Mouse (Mus musculus) spleen, adult 18-20 months (tissue): ENCODE results near the gene Hist1h2bk.
A peak's percentile ranks its signal among the peaks of the same experiment; 100 is the strongest.

Experiments
- DNase-seq, 2 experiments: peaks; one replicate each; pipeline ENCODE4 v3.0.0; 2022; ENCODE audit warnings: mixed read lengths in 2 of 2

Gene Hist1h2bk

DNA sequence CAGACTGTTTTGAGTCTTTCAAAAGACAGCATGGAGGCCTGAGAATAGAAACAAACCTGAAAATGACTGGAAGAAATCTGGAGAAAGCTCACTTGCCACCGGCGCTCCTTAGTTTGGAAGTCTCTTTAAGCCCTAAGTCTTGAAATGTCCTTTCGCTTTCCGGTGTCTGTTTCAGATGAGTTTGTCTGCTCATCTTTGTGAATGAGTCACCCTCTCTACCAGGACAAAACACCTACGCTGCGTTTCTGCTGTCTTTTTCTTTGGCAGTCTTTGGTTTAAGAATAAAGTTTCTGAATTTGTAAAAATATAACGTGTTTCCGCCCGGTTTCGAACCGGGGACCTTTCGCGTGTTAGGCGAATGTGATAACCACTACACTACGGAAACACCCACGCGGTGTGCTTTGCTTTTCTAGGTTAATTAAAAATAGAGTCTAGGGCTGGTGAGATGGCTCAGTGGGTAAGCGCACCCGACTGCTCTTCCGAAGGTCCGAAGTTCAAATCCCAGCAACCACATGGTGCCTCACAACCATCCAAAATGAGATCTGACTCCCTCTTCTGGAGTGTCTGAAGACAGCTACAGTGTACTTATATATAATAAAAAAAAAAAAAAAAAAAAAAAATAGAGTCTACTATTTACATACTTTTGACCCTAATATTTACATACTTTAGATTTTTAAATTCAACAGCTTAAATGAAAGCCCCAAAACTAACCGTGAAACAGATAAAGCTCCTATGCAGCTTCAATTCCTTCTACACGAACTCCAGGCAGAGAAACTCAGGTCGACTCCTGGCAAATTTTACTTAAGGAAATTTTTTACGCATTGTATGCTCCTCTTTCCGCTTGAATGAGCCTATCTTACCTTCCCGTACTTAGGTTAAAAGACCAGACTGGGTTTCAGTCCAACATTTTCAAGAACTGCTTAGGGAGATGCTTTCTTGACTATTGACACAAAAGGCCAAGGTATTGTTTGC lies 19.9 kb upstream of the Hist1h2bk start:
- DNase-seq = peak; percentile 59 to 78

DNA sequence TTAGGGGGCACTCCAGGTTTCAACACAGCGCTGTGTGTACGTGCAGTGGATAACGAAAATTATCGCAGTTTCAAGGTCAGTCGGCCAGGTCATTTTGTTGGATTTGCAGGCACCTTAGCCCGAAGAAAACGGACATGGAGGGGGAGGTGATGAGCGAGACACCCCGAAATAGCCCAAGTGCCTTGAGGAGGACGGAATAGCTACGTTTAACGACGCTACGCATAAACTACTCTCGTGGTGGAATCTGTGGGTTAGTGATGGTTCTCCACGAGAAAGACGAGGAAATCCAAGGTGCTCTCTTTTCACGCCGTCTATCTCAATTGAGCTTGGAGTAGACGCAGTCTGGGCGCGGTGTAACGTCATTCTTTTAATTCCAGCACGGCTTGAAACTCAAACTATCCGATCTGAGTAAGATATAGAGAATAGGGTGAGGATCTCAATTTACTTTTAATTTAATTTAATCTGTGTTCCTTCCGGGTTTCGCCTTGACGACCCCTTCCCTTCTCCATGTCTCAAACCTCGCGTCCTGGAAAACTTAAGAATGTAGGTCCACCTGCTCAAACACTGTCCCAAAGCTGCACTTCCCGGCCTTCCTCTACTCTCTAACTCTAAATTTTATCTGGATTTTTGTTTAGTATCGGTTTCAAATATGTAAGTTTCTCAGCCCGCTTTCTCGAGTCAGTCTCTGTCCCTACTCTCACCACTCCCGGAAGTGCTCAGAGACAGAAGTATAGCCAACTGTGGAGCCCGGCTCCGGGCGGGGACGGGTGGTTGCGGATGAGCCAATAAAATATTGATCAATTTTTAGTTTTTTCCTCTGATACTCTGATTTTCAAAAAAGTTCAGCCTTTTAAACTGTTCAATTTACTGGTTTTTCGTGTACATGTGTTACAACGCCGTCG lies 15.5 kb upstream of the Hist1h2bk start:
- no peak for DNase-seq

DNA sequence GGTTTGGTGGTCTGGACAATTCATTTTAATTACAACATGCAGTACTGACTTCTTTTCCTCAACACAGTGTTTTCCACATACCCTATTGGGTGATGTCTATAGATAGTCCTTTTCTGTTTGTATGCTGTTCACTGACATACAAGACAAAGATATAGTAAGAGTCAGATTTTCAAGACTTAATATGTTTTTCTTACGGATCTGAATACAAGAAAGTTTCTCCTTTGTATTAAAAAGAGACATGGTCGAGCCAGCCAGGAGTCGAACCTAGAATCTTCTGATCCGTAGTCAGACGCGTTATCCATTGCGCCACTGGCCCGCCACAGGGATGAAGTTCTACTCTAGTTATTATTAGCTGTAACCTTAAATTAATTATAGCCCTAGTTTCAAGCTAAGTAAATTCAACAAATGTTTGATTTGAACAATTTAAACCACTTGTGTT lies 14.8 kb upstream of the Hist1h2bk start:
- DNase-seq = peak in 1 of 2 experiments; percentile 57

DNA sequence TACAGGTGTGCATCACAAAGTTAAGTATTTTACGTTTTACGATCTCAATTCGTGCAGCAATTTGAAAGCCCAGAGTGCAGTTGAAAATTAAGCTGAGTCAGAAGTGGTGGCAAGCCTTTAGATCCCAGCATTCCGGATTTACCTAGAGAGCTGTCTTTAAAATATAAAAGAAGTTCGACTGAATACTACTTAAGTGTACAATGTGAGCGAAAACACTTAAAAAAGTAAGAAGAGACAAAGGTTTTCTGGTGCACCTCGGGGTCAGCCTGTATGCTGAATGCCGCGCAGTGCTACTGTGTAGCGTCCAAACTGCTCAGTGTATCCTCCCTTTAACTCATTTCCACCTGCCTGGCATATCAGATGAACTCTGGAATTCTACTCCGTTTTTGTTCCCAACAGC lies 14.1 kb upstream of the Hist1h2bk start:
- DNase-seq = no peak

DNA sequence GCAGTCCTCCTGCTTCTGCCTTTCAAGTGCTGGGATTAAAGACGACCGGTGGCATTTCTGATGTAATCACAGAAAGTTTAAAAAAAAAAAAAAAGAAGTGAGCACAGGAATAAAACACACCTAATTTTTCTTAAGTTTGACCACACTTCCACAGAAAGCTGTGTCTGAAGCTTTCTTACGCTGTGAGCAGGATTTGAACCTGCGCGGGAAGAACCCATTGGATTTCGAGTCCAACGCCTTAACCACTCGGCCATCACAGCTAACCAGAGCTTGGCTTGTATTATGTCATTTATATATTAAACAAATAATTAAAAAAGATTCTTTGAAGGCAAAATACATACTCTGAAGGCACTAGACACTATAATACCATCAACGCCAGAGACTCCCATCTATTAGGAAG lies 13.4 kb upstream of the Hist1h2bk start:
- DNase-seq = peak; percentile 51 to 67

DNA sequence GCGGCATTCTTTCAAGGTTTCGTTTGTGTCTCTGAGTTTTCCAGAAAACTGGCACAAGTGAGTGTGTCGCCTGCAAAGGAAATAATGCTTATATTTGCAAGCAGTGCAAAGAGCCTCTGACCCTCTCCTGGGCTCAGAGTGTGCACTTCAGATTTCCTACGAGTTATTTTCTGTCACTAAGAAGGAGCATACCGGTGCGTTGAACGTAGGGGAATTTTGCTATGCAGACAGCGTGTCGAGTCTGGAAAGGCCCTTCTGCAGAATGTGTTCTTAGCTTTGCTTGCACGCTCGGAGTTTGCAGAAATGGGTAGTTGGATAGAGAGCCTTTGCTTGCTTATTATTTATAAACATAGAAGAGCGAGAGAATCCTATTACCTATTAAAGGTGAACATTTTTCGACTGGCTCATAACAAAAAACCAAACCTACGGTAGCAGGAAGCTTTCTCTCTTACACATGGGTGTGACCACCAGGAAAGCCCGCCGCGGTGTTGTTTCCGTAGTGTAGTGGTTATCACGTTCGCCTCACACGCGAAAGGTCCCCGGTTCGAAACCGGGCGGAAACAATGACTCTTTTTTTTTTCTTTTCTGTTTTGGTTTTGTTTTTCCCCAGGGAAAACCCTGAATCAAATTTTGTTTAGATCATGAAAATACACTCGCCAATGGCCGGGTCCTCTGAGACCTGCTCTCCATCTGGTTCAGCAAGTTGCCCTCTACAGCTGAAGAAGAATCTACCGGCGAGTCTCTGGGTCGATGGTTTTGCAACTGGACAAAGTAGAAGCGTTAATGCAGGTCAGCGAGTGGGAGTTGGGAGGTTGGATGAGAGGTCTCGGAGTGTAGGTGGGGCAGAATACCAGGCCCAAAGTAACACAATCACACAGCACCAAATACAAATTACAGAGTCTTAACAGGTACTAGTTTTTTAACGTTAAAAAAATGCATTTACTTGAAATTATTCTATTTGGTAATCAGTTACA lies 9.3 kb upstream of the Hist1h2bk start:
- DNase-seq = peak; percentile 67 to 80

DNA sequence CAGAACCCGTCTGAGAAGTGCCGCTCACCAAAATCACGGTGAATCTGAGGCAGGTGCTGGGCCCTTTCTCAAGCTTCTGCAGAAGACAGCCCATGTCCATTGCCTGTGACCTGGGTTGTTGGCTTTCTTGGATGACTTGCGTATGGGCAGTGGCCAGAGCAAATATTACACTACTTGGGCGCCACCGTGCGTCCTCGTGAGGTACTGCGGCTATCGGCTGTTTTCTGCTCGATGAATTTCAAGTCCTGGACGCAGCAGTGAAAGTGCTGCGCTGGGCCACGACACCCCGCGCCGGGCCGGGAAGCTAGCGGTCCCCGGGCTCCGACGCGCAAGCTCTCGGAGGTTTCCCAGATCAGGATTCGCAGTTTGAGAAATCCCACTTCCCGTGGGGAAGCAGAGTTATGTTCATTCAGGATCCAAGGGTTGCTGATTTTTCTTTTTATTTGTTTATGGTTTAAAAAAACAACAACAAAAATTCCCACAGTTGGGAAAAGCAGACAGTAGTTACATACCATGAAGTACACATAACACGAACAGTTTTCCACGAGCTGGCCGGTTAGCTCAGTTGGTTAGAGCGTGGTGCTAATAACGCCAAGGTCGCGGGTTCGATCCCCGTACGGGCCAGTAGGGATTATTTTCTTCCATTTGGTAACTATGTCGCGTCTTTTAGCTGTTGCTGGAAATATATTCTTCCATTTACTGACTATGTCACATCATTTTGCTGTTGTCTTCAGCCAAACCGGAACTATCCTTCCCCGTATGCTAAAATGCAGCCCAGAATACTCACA lies 6.8 kb upstream of the Hist1h2bk start:
- DNase-seq = peak; percentile 82 to 94

DNA sequence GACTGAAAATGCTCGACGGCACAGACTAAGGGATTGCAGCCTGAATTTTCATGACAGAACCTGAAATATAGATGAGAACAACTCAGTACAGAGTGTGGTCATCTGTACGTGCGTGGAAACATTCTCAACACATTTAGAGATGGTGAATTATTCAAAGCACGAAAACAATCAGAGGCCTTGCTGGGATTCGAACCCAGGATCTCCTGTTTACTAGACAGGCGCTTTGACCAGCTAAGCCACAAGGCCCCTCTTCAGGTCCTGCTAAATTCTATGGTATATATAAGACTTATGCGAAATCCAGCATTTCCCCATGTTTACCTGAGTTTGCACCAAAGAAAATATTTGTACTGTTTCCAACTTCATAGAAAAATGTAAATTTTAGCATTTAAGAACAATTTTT lies 5.7 kb upstream of the Hist1h2bk start:
- DNase-seq = no peak

DNA sequence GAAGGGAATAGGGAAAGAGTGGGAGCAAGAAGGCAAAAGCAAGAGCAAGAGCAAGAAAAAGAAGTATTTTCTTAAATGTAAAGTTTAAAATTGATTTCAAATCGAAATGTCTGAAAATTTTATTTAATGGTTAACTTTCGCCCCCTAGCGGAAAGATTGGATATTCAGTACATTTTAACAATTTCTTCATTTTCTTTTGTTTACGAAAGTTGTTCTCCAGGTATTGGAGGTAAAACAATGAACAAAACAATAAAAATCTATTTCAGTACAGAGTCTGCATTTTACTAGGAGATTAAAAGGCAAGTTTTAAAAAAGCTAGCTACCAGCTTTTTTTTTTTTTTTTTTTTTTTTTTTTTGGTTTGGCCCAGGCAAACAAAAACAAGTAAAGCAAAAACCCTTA lies 5.2 kb upstream of the Hist1h2bk start:
- no peak for DNase-seq

DNA sequence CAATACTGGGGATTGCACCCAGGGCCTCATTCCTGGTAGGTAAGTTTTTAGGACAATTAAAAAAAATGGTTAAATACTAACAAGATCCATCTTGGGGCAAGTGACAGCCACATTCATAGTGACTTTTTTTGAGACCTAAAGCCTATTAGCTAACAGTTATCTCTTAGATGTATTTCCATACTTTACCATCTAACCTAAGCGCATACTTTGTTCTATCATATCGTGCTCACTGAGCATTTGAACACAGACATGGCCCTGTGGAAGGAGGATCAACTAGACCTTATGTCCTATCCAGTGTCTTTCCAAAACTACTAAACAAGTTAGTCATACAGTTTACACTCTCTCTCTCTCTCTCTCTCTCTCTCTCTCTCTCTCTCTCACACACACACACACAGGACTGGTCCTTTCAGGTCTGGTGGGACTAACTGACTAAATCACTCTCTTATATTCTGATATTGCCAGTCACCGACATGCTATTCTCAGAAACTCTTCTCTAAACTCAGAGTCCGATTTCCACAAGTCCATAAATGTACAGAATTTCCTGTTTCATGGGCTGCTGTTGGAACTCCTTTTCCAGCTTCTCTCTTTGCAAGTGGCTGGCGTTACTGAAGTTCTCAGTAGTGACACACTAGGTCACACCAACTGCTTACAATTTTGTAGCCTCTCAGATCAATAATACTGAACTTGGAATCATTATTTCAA lies 1.8 kb upstream of the Hist1h2bk start:
- DNase-seq = no peak

DNA sequence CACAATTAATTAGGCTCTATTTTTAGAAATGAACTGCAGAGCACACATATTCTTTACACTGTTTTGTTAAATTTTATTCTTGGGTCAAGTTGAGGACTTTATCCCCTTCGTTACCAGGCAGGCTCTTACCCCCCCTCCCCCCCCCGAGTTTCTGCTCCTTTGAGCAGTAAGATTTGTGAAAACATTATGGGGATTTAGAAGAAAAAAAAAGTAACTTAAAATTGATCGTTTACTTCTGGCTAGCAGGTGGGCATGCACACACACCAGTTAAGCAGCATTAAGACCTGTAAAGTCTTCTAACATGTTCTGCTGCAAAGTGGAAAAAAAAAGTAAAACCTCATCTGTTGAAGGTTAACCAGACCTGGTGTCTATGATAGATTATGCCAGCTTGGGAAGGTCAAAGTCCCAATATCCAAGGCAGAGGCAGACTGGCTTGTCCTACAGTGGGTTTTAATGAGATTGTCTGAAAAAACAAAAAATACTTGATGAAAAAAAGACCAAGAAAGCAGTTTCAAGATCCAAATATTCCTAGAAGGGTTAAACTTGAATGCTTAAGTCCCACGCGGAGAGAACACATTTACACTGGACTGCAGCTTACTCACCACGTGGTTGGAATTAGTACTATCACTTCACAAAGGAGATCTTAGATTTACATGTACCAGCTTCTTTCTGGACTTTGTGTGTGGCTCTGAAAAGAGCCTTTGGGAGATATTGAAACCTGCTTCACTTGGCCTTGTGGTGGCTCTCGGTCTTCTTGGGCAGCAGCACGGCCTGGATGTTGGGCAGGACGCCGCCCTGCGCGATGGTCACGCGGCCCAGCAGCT lies 1.0 kb upstream of the Hist1h2bk start:
- no peak for DNase-seq

DNA sequence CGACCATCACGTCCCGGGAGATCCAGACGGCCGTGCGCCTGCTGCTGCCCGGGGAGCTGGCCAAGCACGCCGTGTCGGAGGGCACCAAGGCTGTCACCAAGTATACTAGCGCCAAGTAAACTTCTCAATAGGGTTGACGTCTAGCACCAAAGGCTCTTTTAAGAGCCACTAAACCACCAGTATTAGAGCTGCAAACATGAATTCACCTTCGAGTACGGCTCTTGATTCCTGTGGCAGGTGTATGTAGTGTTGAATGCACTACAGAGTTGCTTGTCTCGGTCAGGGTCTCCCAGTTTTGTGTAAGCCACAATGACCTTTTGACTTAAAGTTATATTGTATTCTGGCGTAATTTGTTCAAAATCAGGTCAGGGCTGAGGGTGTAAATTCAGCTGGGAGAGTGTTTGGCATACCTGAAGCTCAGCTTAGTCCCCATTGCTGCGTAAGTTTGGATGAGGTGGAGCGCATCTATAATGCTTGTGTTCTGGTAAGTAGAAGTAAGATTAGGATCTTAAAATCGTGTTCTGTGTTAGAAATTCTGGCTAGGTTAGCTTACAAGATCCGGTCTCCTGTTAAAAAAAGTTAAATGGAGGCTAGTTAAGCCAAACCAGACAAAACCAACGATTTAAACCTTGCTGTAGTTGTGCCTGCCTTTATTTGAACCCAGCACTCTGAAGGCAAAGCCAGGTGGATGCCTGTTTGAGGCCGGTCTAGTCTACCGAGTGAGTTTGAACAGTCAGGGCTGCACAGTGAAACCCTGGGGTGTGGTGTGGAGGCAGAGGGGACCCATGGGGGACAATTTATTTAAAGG lies 683 bp downstream of the Hist1h2bk start:
- DNase-seq = no peak

DNA sequence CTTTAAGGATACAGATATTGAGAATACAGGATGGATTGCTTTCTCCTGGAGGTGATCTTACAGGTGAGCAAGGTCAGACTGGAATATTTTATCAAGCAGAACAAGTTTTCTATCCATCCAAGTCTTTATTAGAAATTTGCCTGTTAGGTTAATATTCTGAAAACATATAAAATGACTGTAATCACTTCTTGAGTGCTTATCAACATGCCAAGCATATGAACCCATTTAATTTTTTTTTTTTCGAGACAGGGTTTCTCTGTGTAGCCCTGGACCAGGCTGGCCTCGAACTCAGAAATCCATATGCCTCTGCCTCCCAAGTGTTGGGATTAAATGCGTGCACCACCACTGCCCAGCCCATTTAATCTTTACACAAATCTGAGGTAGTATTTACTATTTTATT lies 1.3 kb downstream of the Hist1h2bk start:
- DNase-seq = no peak

DNA sequence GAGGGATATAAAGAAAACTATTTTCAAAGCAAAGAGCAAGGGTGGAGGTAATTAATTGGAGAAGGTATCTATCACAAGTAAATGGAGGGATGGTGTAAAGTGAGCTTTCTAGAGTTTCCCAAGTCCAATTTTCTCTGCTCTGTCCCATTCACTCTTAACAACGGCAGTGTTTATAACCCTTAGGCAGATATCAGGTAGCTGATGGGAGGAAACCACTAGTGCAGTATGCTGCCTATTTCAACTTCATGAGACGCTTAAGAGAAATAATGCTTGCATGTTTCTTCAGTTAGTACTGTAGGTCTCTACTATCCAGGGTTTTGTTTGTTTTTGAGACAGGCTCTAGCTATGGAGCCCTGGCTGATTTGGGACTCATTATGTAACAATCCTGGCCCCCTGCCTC lies 1.7 kb downstream of the Hist1h2bk start:
- no peak for DNase-seq

DNA sequence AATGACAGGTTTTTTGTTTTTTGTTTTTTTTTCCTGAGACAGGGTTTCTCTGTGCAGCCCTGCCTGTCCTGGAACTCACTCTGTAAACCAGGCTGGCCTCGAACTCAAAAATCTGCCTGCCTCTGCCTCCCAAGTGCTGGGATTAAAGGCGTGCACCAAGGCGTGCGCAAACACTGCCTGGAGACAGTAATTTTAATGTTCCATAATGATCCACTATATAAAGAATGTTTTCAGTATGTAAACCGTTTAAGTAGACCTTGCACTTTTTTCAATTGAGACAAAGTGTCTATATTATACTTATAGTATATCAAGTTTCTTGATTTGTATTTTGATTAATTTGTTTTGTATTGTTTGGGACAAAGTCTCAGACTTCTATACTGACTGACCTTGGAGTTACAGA lies 3.7 kb downstream of the Hist1h2bk start:
- no peak for DNase-seq

DNA sequence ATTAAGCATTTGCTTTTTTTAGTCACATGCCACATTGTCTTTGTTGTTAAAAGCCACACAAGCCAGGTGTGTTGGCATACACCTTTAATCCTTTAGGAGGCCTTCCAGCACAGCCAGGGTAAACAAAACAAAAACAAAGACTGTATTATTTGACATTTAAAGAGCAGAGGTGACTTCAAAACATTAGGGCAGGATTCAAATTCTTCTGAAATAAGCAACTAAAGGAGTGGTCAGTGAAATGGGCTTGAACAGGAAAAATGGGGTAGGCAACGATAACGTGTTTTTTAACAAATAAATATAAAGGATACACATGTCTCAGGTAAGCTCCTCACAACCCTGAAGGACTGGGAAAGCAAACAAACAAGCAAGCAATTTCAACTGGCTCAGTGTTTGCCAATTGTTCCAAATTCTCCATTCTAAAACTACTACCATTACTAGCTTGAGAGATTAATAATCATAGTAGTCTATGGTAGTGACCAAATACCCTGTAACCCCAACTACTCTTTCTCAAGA lies 4.3 kb downstream of the Hist1h2bk start:
- no peak for DNase-seq

DNA sequence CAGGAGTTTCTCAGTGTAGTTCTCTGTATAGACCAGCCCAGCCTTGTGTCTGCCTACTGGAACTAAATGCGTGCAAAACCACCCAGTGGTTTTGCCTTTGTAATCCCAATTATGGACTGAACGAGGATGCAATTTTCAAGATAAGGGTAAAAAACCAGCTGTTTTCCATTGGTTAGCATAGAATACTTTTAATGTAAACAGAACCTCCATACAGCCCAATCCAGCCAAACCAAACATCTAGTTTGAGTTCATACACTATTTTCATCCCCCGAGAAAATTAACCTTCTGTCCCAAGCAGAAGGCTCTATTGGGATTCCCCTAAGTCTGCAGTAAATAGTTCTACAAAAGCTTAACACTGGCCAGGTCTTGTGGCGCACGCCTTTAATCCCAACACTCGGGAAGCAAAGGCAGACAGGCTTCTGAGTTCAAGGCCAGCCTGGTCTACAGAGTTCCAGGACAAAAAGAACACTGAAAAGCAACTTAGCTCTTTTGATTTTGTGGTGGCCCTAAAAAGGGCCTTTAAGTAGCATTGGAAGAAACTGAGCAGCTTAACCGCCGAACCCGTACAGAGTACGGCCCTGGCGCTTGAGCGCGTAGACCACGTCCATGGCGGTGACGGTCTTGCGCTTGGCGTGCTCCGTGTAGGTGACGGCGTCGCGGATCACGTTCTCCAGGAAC lies 4.9 kb downstream of the Hist1h2bk start:
- DNase-seq = no peak

DNA sequence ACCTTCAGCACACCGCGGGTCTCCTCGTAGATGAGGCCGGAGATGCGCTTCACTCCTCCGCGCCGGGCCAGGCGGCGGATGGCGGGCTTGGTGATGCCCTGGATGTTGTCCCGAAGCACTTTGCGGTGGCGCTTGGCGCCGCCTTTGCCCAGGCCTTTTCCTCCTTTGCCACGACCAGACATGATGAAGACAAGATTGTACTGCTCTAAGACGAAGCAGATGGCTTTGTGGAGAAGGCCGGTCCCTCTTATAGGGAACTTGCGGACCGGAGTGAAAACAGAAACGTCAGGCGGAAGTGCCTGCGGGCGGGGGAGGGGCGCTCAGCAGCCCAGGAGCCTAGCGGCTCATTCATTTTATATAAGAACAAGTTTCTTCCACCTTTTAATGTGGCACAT lies 5.5 kb downstream of the Hist1h2bk start, which contains the start of gene Hist1h4i:
Gene Hist1h4i, minus strand, starts transcription at position 221 of the 395 bp plus-strand sequence.
- DNase-seq = peak; percentile 93 to 97
